Mouse (Mus musculus): ENCODE data around the gene Axin2. TPM values are rescaled to one million over a fixed set of nuclear protein-coding genes. Genes with fewer than 3 reads are reported as not detected.
"Not testable (repeated sequence)": the region's sequence is repeated elsewhere in the genome, so short reads cannot be mapped to it uniquely, and the experiment has no call there.

Gene Axin2
- total RNA-seq (2022) = 1 to 10 TPM; 3.7 to 7.3 (median 4.8) TPM

GRCm38 (mm10) chr11:108920158-108920635 is at the start of gene Axin2:
Gene Axin2 (plus strand): TSS chr11:108920349.
- DNase-seq (ENCODE audit: low spot score) = peak; percentile 84

- DNase-seq (ENCODE audit: low spot score) = not testable (repeated sequence)
Measured at GRCm38 (mm10) chr11:108871284-108871683, 48.9 kb upstream of the Axin2 start.

- DNase-seq (ENCODE audit: low spot score) = no peak
Measured at GRCm38 (mm10) chr11:108871748-108872147, 48.4 kb upstream of the Axin2 start.

GRCm38 (mm10) chr11:108876633-108877205 is 43.4 kb upstream of the Axin2 start:
- DNase-seq (ENCODE audit: low spot score) = no peak

- DNase-seq (ENCODE audit: low spot score) = no peak
Measured at GRCm38 (mm10) chr11:108877520-108877919, 42.6 kb upstream of the Axin2 start.

- DNase-seq (ENCODE audit: low spot score) = peak; percentile 47
Measured at GRCm38 (mm10) chr11:108880546-108880945, 39.6 kb upstream of the Axin2 start.

GRCm38 (mm10) chr11:108881662-108882061 is 38.5 kb upstream of the Axin2 start:
- no peak for DNase-seq (ENCODE audit: low spot score)

GRCm38 (mm10) chr11:108885276-108885896 is 34.8 kb upstream of the Axin2 start:
- DNase-seq (ENCODE audit: low spot score) = no peak

- no peak for DNase-seq (ENCODE audit: low spot score)
Measured at GRCm38 (mm10) chr11:108886060-108886459, 34.1 kb upstream of the Axin2 start.

- peak; percentile 24 for DNase-seq (ENCODE audit: low spot score)
Measured at GRCm38 (mm10) chr11:108889121-108889520, 31.0 kb upstream of the Axin2 start.

- DNase-seq (ENCODE audit: low spot score) = no peak
Measured at GRCm38 (mm10) chr11:108890544-108890943, 29.6 kb upstream of the Axin2 start.

GRCm38 (mm10) chr11:108891111-108891870 is 28.9 kb upstream of the Axin2 start:
- DNase-seq (ENCODE audit: low spot score) = peak; percentile 44

- no peak for DNase-seq (ENCODE audit: low spot score)
Measured at GRCm38 (mm10) chr11:108891871-108892380, 28.2 kb upstream of the Axin2 start.

- no peak for DNase-seq (ENCODE audit: low spot score)
Measured at GRCm38 (mm10) chr11:108892406-108892805, 27.7 kb upstream of the Axin2 start.

- no peak for DNase-seq (ENCODE audit: low spot score)
Measured at GRCm38 (mm10) chr11:108893232-108893790, 26.8 kb upstream of the Axin2 start.

- DNase-seq (ENCODE audit: low spot score) = no peak
Measured at GRCm38 (mm10) chr11:108893855-108894510, 26.2 kb upstream of the Axin2 start.

- DNase-seq (ENCODE audit: low spot score) = no peak
Measured at GRCm38 (mm10) chr11:108897034-108897433, 23.1 kb upstream of the Axin2 start.

GRCm38 (mm10) chr11:108898063-108898462 is 22.1 kb upstream of the Axin2 start:
- DNase-seq (ENCODE audit: low spot score) = no peak

- no peak for DNase-seq (ENCODE audit: low spot score)
Measured at GRCm38 (mm10) chr11:108898483-108898882, 21.7 kb upstream of the Axin2 start.

GRCm38 (mm10) chr11:108900718-108901488 is 19.2 kb upstream of the Axin2 start:
- peak; percentile 31 for DNase-seq (ENCODE audit: low spot score)

GRCm38 (mm10) chr11:108901670-108902069 is 18.5 kb upstream of the Axin2 start:
- no peak for DNase-seq (ENCODE audit: low spot score)
